Mouse (Mus musculus) liver, embryonic 13.5 days (tissue): ENCODE data around the gene Tet3. TPM values are rescaled to one million over a fixed set of nuclear protein-coding genes. Genes with fewer than 3 reads are reported as not detected.

ENCODE experiments used
- ATAC-seq: fragments of 200-750 bp; cut with Nextera tagmentation; 2 replicates; pipeline ENCODE4 v1.8.0; 2017; ENCODE audit warnings: low read depth, mild to moderate bottlenecking, moderate number of reproducible peaks, moderate library complexity
- DNase-seq: peaks from one replicate; pipeline ENCODE4 v3.0.0; 2022
- H3K27ac ChIP-seq: fragments of 300-500 bp; sonication (generic); 2 replicates; pipeline ENCODE4 v1.5.1; 2015; ENCODE audit warnings: moderate library complexity, mild to moderate bottlenecking, inconsistent platforms
- H3K27me3 ChIP-seq: fragments of 300-500 bp; sonication (generic); 2 replicates; pipeline ENCODE4 v1.6.1; 2015; ENCODE audit warnings: mild to moderate bottlenecking, inconsistent platforms
- H3K36me3 ChIP-seq: fragments of 300-500 bp; sonication (generic); 2 replicates; pipeline ENCODE4 v1.6.1; 2015; ENCODE audit warnings: mild to moderate bottlenecking, inconsistent platforms
- H3K4me1 ChIP-seq: fragments of 300-500 bp; sonication (generic); replicated peaks from 2 replicates; pipeline ENCODE4 v1.6.1; 2015; ENCODE audit warnings: inconsistent platforms
- H3K4me2 ChIP-seq: fragments of 300-500 bp; sonication (generic); 2 replicates; pipeline ENCODE4 v1.6.1; 2015; ENCODE audit warnings: inconsistent platforms, mild to moderate bottlenecking, moderate library complexity
- H3K4me3 ChIP-seq: fragments of 300-500 bp; sonication (generic); replicated peaks from 2 replicates; pipeline ENCODE4 v1.5.1; 2015; ENCODE audit warnings: mild to moderate bottlenecking, inconsistent platforms
- H3K9ac ChIP-seq: fragments of 300-500 bp; sonication (generic); 2 replicates; pipeline ENCODE4 v1.6.1; 2015; ENCODE audit warnings: mild to moderate bottlenecking, inconsistent platforms
- H3K9me3 ChIP-seq: fragments of 300-500 bp; sonication (generic); replicated peaks from 2 replicates; pipeline ENCODE4 v1.6.1; 2016; ENCODE audit warnings: inconsistent platforms
- whole genome bisulfite sequencing: fragments of 180-500 bp; shearing (Covaris S2); methylation state at CpG from one replicate; pipeline ENCODE4 v1.1.7; 2015; ENCODE audit not compliant: insufficient replicate concordance; 5-methylcytosine and 5-hydroxymethylcytosine counted together
- polyA plus RNA-seq: library from polyadenylated mRNA; unstranded; fragments of >200 nt; fragmentation: Nextera tagmentation; extraction: Ambion mirVana; gene quantifications from 2 replicates; pipeline ENCODE4 v1.2.1, GENCODE M21; 2015

Tet3 gene
- polyA plus RNA-seq, 1 experiment from 2014 or later = 10.4 TPM

GRCm38 (mm10) chr6:83448911-83449310 lies 10.0 kb downstream of the Tet3 start:
- H3K27ac ChIP-seq = peak overlapping the region; percentile 49
- no peak for ATAC-seq
- no peak overlapping the region for H3K4me3 ChIP-seq

DNA sequence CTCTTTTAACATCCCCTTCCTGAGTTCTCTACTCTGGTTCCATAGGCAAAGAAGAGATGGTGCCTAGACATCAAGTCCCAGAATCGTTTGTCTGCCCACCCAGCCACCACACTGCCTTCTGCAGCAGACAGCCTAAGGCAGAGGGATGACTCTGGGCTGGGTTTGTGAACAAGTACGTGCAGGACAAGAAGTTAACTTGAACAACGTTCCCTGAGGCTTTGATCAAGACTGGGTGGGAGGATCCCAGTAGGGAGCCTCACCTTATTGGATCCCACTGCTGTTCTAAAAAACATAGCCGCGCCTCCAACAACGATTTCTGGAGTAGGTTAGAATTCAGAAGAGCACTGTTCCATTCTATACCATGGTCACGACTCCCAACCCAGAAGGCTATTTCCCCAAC lies 11.9 kb downstream of the Tet3 start:
- H3K9ac ChIP-seq = 0 out of 2 replicates have a peak overlapping the region, but pooled peaks have one; percentile 1
- DNase-seq = no peak
- peak; percentile 17; the same call in 1 of the 2 replicates for ATAC-seq
- H3K4me3 ChIP-seq = no peak overlapping the region
- 42% methylated on average over 7 of the region's 7 CpGs for WGBS
- peaks cover 23% of the 10 kb centered on the region for H3K36me3 ChIP-seq
- no peak overlapping the region for H3K4me2 ChIP-seq
- H3K4me1 ChIP-seq = peaks cover 99% of the 10 kb centered on the region
- no peaks in the 10 kb centered on the region for H3K9me3 ChIP-seq
- H3K27me3 ChIP-seq = no peaks in the 10 kb centered on the region
- peak overlapping the region; percentile 32; the same call in 1 of the 2 replicates for H3K27ac ChIP-seq

More at GRCm38 (mm10) chr6:83448911-83449310, 10.0 kb downstream of the Tet3 start:
- DNase-seq = no peak
- WGBS = 39% methylated on average over 4 of the region's 4 CpGs
- Histone ChIP-seq H3K27me3 (no peaks in the 10 kb centered on the region), H3K9me3 (no peaks in the 10 kb centered on the region), H3K4me1 (peaks cover 98% of the 10 kb centered on the region), H3K36me3 (peaks cover 27% of the 10 kb centered on the region), H3K4me2 (peak overlapping the region; percentile 9; the same call in 1 of the 2 replicates), H3K9ac (0 out of 2 replicates have a peak overlapping the region, but pooled peaks have one; percentile 8)

DNA sequence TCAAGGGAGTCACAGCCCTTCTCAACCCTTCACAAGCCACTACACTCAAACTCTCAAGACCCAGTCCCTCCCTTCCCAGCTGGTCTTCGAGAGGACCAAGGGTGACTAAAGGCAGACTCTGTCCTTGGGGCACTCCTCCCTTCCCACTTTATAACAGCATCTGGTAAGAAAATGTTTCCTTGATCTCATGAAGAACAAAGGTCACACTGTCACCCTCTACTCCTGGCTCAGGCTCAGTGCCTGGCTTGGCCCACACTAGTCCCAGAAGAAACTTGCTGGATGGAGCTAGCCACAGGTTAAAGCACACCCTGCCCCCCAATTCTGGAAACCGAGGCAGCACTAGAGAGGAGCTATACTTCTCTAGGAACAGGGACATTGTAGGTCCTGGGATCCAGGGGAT lies 13.1 kb downstream of the Tet3 start:
- Histone ChIP-seq H3K9ac (0 out of 2 replicates have a peak overlapping the region, but pooled peaks have one; percentile 0), H3K27ac (peak overlapping the region; percentile 6; the same call in 1 of the 2 replicates), H3K4me1 (peaks cover 97% of the 10 kb centered on the region), H3K36me3 (peaks cover 23% of the 10 kb centered on the region), H3K4me3 (no peak overlapping the region), H3K4me2 (no peak overlapping the region), H3K27me3 (no peaks in the 10 kb centered on the region), H3K9me3 (no peaks in the 10 kb centered on the region)
- no peak for ATAC-seq
- 78% methylated on average over 2 of the region's 2 CpGs for WGBS
- DNase-seq = no peak

GRCm38 (mm10) chr6:83443441-83444340 lies 15.2 kb downstream of the Tet3 start:
- H3K4me2 ChIP-seq = peak overlapping the region; percentile 85
- no peak for DNase-seq
- no peak overlapping the region for H3K4me3 ChIP-seq
- no peaks in the 10 kb centered on the region for H3K27me3 ChIP-seq
- peak overlapping the region; percentile 86 for H3K9ac ChIP-seq
- H3K9me3 ChIP-seq = no peaks in the 10 kb centered on the region
- peaks cover 33% of the 10 kb centered on the region for H3K36me3 ChIP-seq
- 27% methylated on average over 13 of the region's 13 CpGs for WGBS
- no peak for ATAC-seq
- peak overlapping the region; percentile 84 for H3K27ac ChIP-seq
- H3K4me1 ChIP-seq = peaks cover 97% of the 10 kb centered on the region

DNA sequence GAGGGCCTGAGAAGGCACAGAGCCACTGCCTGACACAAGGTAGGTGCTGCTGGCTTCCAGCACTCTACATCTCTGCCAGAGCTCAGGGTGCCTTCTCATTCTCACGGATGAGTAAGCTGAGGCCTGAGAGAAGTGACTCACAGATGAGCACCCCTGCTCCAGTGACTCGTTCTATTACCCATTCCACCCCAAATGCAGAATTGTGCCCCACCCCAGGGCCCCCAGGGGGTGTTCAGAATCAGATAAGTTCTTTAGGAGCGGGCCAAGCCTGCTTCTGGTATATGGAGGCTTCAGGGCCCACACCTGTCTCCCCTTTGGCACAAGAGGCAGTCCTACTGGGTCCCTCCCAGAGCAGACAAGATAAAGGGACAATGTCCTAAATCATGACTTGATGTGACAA lies 16.2 kb downstream of the Tet3 start:
- DNase-seq = peak; percentile 51
- 20% methylated on average over 3 of the region's 3 CpGs for WGBS

GRCm38 (mm10) chr6:83441259-83442061 lies 17.4 kb downstream of the Tet3 start:
- H3K4me2 ChIP-seq = peak overlapping the region; percentile 85
- H3K36me3 ChIP-seq = peaks cover 31% of the 10 kb centered on the region
- peak; percentile 98 for ATAC-seq
- peak overlapping the region; percentile 78 for H3K4me3 ChIP-seq
- peak overlapping the region; percentile 86 for H3K9ac ChIP-seq
- no peaks in the 10 kb centered on the region for H3K9me3 ChIP-seq
- H3K27ac ChIP-seq = peak overlapping the region; percentile 88
- DNase-seq = peak; percentile 83
- no peaks in the 10 kb centered on the region for H3K27me3 ChIP-seq
- 1% methylated on average over 48 of the region's 48 CpGs for WGBS
- H3K4me1 ChIP-seq = peaks cover 92% of the 10 kb centered on the region

More for the DNA sequence above, 16.2 kb downstream of the Tet3 start:
- H3K4me1 ChIP-seq = peaks cover 97% of the 10 kb centered on the region
- peak overlapping the region; percentile 78 for H3K4me3 ChIP-seq
- no peak for ATAC-seq
- no peaks in the 10 kb centered on the region for H3K9me3 ChIP-seq
- peak overlapping the region; percentile 84 for H3K27ac ChIP-seq
- peak overlapping the region; percentile 86 for H3K9ac ChIP-seq
- H3K36me3 ChIP-seq = peaks cover 36% of the 10 kb centered on the region
- H3K27me3 ChIP-seq = no peaks in the 10 kb centered on the region
- peak overlapping the region; percentile 85 for H3K4me2 ChIP-seq

- H3K4me2 ChIP-seq = peak overlapping the region; percentile 85
- peak overlapping the region; percentile 88 for H3K27ac ChIP-seq
- H3K36me3 ChIP-seq = peaks cover 34% of the 10 kb centered on the region
- WGBS = 35% methylated on average over 26 of the region's 26 CpGs
- peaks cover 88% of the 10 kb centered on the region for H3K4me1 ChIP-seq
- no peaks in the 10 kb centered on the region for H3K27me3 ChIP-seq
- H3K9me3 ChIP-seq = no peaks in the 10 kb centered on the region
- H3K4me3 ChIP-seq = peak overlapping the region; percentile 78
- peak overlapping the region; percentile 86 for H3K9ac ChIP-seq
- ATAC-seq (peak; percentile 1; the same call in 1 of the 2 replicates), DNase-seq (peak; percentile 34)
Observed at GRCm38 (mm10) chr6:83440510-83441258, 18.2 kb downstream of the Tet3 start.

GRCm38 (mm10) chr6:83440197-83440509 lies 18.7 kb downstream of the Tet3 start:
- Histone ChIP-seq H3K27ac (peak overlapping the region; percentile 88), H3K4me2 (peak overlapping the region; percentile 85), H3K9me3 (no peaks in the 10 kb centered on the region), H3K36me3 (peaks cover 34% of the 10 kb centered on the region), H3K9ac (peak overlapping the region; percentile 86), H3K4me3 (peak overlapping the region; percentile 78), H3K27me3 (no peaks in the 10 kb centered on the region), H3K4me1 (peaks cover 87% of the 10 kb centered on the region)
- ATAC-seq (no peak), DNase-seq (no peak)
- 65% methylated on average over 3 of the region's 3 CpGs for WGBS

GRCm38 (mm10) chr6:83439781-83440180 lies 19.1 kb downstream of the Tet3 start:
- no peaks in the 10 kb centered on the region for H3K27me3 ChIP-seq
- no peaks in the 10 kb centered on the region for H3K9me3 ChIP-seq
- 69% methylated on average over 5 of the region's 5 CpGs for WGBS
- ATAC-seq (no peak), DNase-seq (no peak)
- peak overlapping the region; percentile 86 for H3K9ac ChIP-seq
- H3K4me2 ChIP-seq = peak overlapping the region; percentile 85
- peaks cover 36% of the 10 kb centered on the region for H3K36me3 ChIP-seq
- peak overlapping the region; percentile 78 for H3K4me3 ChIP-seq
- peak overlapping the region; percentile 88; the same call in 1 of the 2 replicates for H3K27ac ChIP-seq
- peaks cover 87% of the 10 kb centered on the region for H3K4me1 ChIP-seq

GRCm38 (mm10) chr6:83439119-83439767 lies 19.6 kb downstream of the Tet3 start:
- Histone ChIP-seq H3K4me3 (peak overlapping the region; percentile 78; the same call in 1 of the 2 replicates), H3K9ac (no peak overlapping the region), H3K9me3 (no peaks in the 10 kb centered on the region), H3K27me3 (no peaks in the 10 kb centered on the region), H3K4me2 (no peak overlapping the region), H3K36me3 (peaks cover 37% of the 10 kb centered on the region), H3K27ac (no peak overlapping the region), H3K4me1 (peaks cover 83% of the 10 kb centered on the region)
- ATAC-seq = no peak
- 86% methylated on average over 13 of the region's 13 CpGs for WGBS
- no peak for DNase-seq
